Mouse (Mus musculus) right cerebral cortex, postnatal 4 days (tissue): ENCODE data around the gene Gm5580.
"Not testable (repeated sequence)": the region's sequence is repeated elsewhere in the genome, so short reads cannot be mapped to it uniquely, and the experiment has no call there.

Experiments
- DNase-seq: peaks from one replicate; pipeline ENCODE4 v3.0.0-alpha.2; 2022

Gm5580 gene

GRCm38 (mm10) chr6:116550841-116551240, at the start of gene Gm5580:
Gene Gm5580 (plus strand): TSS chr6:116551141.
- DNase-seq: not testable (repeated sequence)

GRCm38 (mm10) chr6:116506302-116507003, 44.5 kb upstream of the Gm5580 start, which contains the start of gene Olfr212:
Gene Olfr212 (plus strand): TSS chr6:116506516.
- DNase-seq: not testable (repeated sequence)

GRCm38 (mm10) chr6:116514832-116515231, 36.1 kb upstream of the Gm5580 start:
- no peak for DNase-seq

- no peak for DNase-seq
Observed at GRCm38 (mm10) chr6:116538156-116538555, 12.8 kb upstream of the Gm5580 start, which contains the start of gene Olfr213. Gene Olfr213 (plus strand): TSS chr6:116538456.

GRCm38 (mm10) chr6:116542500-116542899, 8.4 kb upstream of the Gm5580 start:
- DNase-seq: no peak

GRCm38 (mm10) chr6:116553935-116554334, 3.0 kb downstream of the Gm5580 start, which contains the start of gene Olfr214:
Gene Olfr214 (plus strand): TSS chr6:116554235.
- DNase-seq: no peak

GRCm38 (mm10) chr6:116554952-116555351, 4.0 kb downstream of the Gm5580 start:
- no peak for DNase-seq

GRCm38 (mm10) chr6:116569834-116570233, 18.9 kb downstream of the Gm5580 start:
- DNase-seq: no peak

- no peak for DNase-seq
Observed at GRCm38 (mm10) chr6:116584095-116584494, 33.2 kb downstream of the Gm5580 start, which contains the start of gene Olfr215. Gene Olfr215 (minus strand): TSS chr6:116584195.

GRCm38 (mm10) chr6:116600969-116601368, 50.0 kb downstream of the Gm5580 start:
- DNase-seq: not testable (repeated sequence)
